Mouse (Mus musculus) CH12.LX (cell line): ENCODE data around the gene Xylt1. TPM values are rescaled to one million over a fixed set of nuclear protein-coding genes. Genes with fewer than 3 reads are reported as not detected.

Source experiments
- DNase-seq: peaks from one replicate; pipeline ENCODE4 v3.0.0-alpha.2; 2013; ENCODE audit errors: extremely low read depth
- H3K27ac ChIP-seq: 2 replicates; pipeline ENCODE4 v1.5.1; 2012; ENCODE audit warnings: low read depth, mild to moderate bottlenecking, control low read depth, moderate library complexity; ENCODE audit not compliant: insufficient read depth
- H3K27me3 ChIP-seq: replicated peaks from 2 replicates; pipeline ENCODE3; 2012; ENCODE audit warnings: inconsistent platforms
- H3K36me3 ChIP-seq, 2 experiments: replicated peaks in 1 of 2; 2 replicates each; pipeline versions ENCODE3 to v1.6.1; 2012; ENCODE audit warnings: inconsistent platforms in 1 of 2, low read length in 1 of 2, mild to moderate bottlenecking in 1 of 2, mixed read lengths in 1 of 2, moderate library complexity in 1 of 2; ENCODE audit not compliant: control insufficient read depth in 1 of 2, insufficient read depth in 1 of 2
- H3K4me1 ChIP-seq, 2 experiments: 2 replicates each; pipeline ENCODE4 v1.6.1; 2012; ENCODE audit warnings: inconsistent platforms in 1 of 2, moderate library complexity in 1 of 2; ENCODE audit not compliant: insufficient read depth in 2 of 2, control insufficient read depth in 1 of 2
- H3K4me2 ChIP-seq: 2 replicates; pipeline ENCODE4 v1.6.1; 2012; ENCODE audit warnings: low read depth, mild to moderate bottlenecking, control low read depth; ENCODE audit not compliant: poor library complexity, insufficient read depth, severe bottlenecking
- H3K4me3 ChIP-seq, 3 experiments: fragments of 150-350 bp in 1 of 3; sonication (generic) in 1 of 3; replicated peaks in 1 of 3; 2 replicates each; pipeline versions ENCODE3 to v1.5.1; 2011 to 2012; ENCODE audit warnings: low read depth in 2 of 3, low read length in 2 of 3, mild to moderate bottlenecking in 2 of 3, moderate library complexity in 2 of 3, control low read depth in 1 of 3, improper control_type of control experiment in 1 of 3, inconsistent platforms in 1 of 3, mixed read lengths in 1 of 3; ENCODE audit not compliant: poor library complexity in 1 of 3
- H3K79me2 ChIP-seq: replicated peaks from 2 replicates; pipeline ENCODE4 v1.6.1; 2012; ENCODE audit warnings: mild to moderate bottlenecking, moderate library complexity; ENCODE audit not compliant: control insufficient read depth, poor library complexity, insufficient read depth, severe bottlenecking; ENCODE audit errors: extremely low read depth
- H3K9ac ChIP-seq: 2 replicates; pipeline ENCODE4 v1.6.1; 2012; ENCODE audit warnings: low read depth, mild to moderate bottlenecking, control low read depth, moderate library complexity; ENCODE audit not compliant: insufficient read depth
- H3K9me3 ChIP-seq: replicated peaks from 2 replicates; pipeline ENCODE3; 2012; ENCODE audit warnings: low read length, inconsistent platforms, mixed read lengths
- BHLHE40 ChIP-seq: IDR thresholded peaks from 2 replicates; pipeline ENCODE4 v1.6.1; 2011; ENCODE audit warnings: mild to moderate bottlenecking, low read depth, low read length, improper control_type of control experiment
- CHD1 ChIP-seq: IDR thresholded peaks from 2 replicates; pipeline ENCODE4 v1.6.1; 2012; ENCODE audit warnings: low read depth, low read length, improper control_type of control experiment, inconsistent platforms
- CTCF ChIP-seq, 2 experiments: IDR thresholded peaks in 1 of 2; conservative IDR thresholded peaks in 1 of 2; 2 replicates each; pipeline ENCODE4 v1.5.1; 2011 to 2012; ENCODE audit warnings: low read depth in 2 of 2, low read length in 2 of 2, improper control_type of control experiment in 1 of 2, inconsistent platforms in 1 of 2, mild to moderate bottlenecking in 1 of 2, moderate library complexity in 1 of 2
- E2F4 ChIP-seq: IDR thresholded peaks from 2 replicates; pipeline ENCODE4 v1.6.1; 2011; ENCODE audit warnings: low read depth, low read length, improper control_type of control experiment; ENCODE audit not compliant: insufficient replicate concordance
- GABPA ChIP-seq: IDR thresholded peaks from 2 replicates; pipeline ENCODE4 v1.6.1; 2012; ENCODE audit warnings: low read depth, low read length, improper control_type of control experiment, inconsistent platforms; ENCODE audit not compliant: insufficient replicate concordance
- MAFK ChIP-seq: IDR thresholded peaks from 2 replicates; pipeline ENCODE4 v1.6.1; 2011; ENCODE audit warnings: low read length, improper control_type of control experiment; ENCODE audit not compliant: insufficient replicate concordance
- MAX ChIP-seq: IDR thresholded peaks from 2 replicates; pipeline ENCODE4 v1.6.1; 2011; ENCODE audit warnings: low read length, improper control_type of control experiment
- MAZ ChIP-seq: IDR thresholded peaks from 2 replicates; pipeline ENCODE4 v1.6.1; 2012; ENCODE audit warnings: low read depth, mild to moderate bottlenecking, inconsistent platforms, low read length, improper control_type of control experiment, moderate library complexity
- MEF2A ChIP-seq: IDR thresholded peaks from 2 replicates; pipeline ENCODE4 v1.6.1; 2014; ENCODE audit warnings: low read depth, mild to moderate bottlenecking, inconsistent platforms, low read length, improper control_type of control experiment, borderline replicate concordance
- MYC ChIP-seq: IDR thresholded peaks from 2 replicates; pipeline ENCODE4 v1.6.1; 2011; ENCODE audit warnings: low read depth, mild to moderate bottlenecking, improper control_type of control experiment, low read length
- NRF1 ChIP-seq: IDR thresholded peaks from 2 replicates; pipeline ENCODE4 v1.6.1; 2014; ENCODE audit warnings: low read depth, mild to moderate bottlenecking, inconsistent platforms, low read length, improper control_type of control experiment, moderate library complexity
- PAX5 ChIP-seq: IDR thresholded peaks from 2 replicates; pipeline ENCODE4 v1.6.1; 2012; ENCODE audit warnings: low read length, inconsistent platforms, mixed read lengths
- POLR2A ChIP-seq: IDR thresholded peaks from 2 replicates; pipeline ENCODE4 v1.6.1; 2011; ENCODE audit warnings: low read depth, mild to moderate bottlenecking, improper control_type of control experiment, low read length
- POLR2AphosphoS2 ChIP-seq: IDR thresholded peaks from 2 replicates; pipeline ENCODE4 v1.6.1; 2011; ENCODE audit warnings: low read depth, low read length, improper control_type of control experiment
- RAD21 ChIP-seq: IDR thresholded peaks from 2 replicates; pipeline ENCODE4 v1.6.1; 2011; ENCODE audit warnings: low read depth, mild to moderate bottlenecking, low read length, improper control_type of control experiment, moderate library complexity
- SMC3 ChIP-seq: IDR thresholded peaks from 2 replicates; pipeline ENCODE4 v1.6.1; 2011; ENCODE audit warnings: low read depth, low read length, improper control_type of control experiment
- TBP ChIP-seq: conservative IDR thresholded peaks from 2 replicates; pipeline ENCODE4 v1.6.1; 2011; ENCODE audit warnings: low read depth, low read length, improper control_type of control experiment
- TCF12 ChIP-seq: IDR thresholded peaks from 2 replicates; pipeline ENCODE4 v1.6.1; 2014; ENCODE audit warnings: low read depth, mild to moderate bottlenecking, inconsistent platforms, low read length, improper control_type of control experiment
- UBTF ChIP-seq: IDR thresholded peaks from 2 replicates; pipeline ENCODE4 v1.6.1; 2012; ENCODE audit warnings: low read depth, mild to moderate bottlenecking, inconsistent platforms, low read length, improper control_type of control experiment, moderate library complexity
- ZC3H11A ChIP-seq: IDR thresholded peaks from 2 replicates; pipeline ENCODE4 v1.6.1; 2012; ENCODE audit warnings: low read depth, mild to moderate bottlenecking, inconsistent platforms, low read length, improper control_type of control experiment
- ZNF384 ChIP-seq: IDR thresholded peaks from 2 replicates; pipeline ENCODE4 v1.6.1; 2012; ENCODE audit warnings: low read depth, low read length, improper control_type of control experiment, inconsistent platforms
- dilution Hi-C: fragments of 300-500 bp; cut with MboI; formaldehyde crosslinking; loops from 2 replicates; pipeline ENCODE4 v1.14.3; 2020; ENCODE audit warnings: low sequenced_read_pairs; ENCODE audit not compliant: extremely low pct_unique_long_range_greater_than_20kb, extremely low pct_ligation_motif_present
- in situ Hi-C: fragments of 300-500 bp; cut with MboI; formaldehyde crosslinking; loops from 3 replicates; pipeline ENCODE4 v1.14.3; 2019; ENCODE audit warnings: low sequenced_read_pairs, low pct_ligation_motif_present, low pct_unique_long_range_greater_than_20kb, mixed read lengths
- polyA plus RNA-seq: library from polyadenylated mRNA; unstranded; fragments of >175 nt; gene quantifications from 2 replicates; pipeline ENCODE4 v1.2.1, GENCODE M21; 2012; ENCODE audit warnings: low read depth; ENCODE audit not compliant: insufficient read length
- total RNA-seq, 2 experiments: library from RNA; depleted of rRNA; stranded (reverse); fragments of 300-350 nt in 1 of 2; fragments of >200 nt in 1 of 2; gene quantifications; 2 replicates each; pipeline ENCODE4 v1.2.3; 2012 to 2014

Xylt1 gene
- total and polyA plus RNA-seq, 3 experiments: 0.38 to 0.84 (median 0.38) TPM

DNA sequence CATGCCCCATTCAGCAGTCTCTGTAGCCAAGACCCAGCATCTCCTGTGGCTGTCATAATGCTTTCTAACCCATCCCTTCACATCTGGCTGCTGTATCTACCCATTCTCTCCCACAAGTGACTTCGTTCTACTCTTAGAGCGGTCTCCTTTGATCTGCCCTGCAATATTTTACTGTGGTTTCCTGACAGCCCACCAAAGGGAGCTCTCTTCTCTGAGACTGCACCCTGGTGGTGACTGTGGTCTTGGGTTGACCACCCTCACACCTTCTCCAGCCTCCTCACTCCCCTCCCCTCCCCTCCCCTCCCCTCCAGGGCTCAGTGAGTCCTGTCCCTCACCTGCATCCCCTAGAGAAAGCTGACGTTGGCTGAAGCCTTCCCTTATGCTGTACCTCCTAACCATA is 178.3 kb downstream of the Xylt1 start:
- Histone ChIP-seq H3K27ac (no peak overlapping the region), H3K36me3 (no peaks in the 10 kb centered on the region), H3K9me3 (no peaks in the 10 kb centered on the region), H3K27me3 (no peaks in the 10 kb centered on the region), H3K9ac (no peak overlapping the region), H3K79me2 (no peaks in the 10 kb centered on the region), H3K4me2 (no peak overlapping the region), H3K4me1 (peaks cover 4 to 13% of the 10 kb centered on the region in 2 experiments; a peak in 3 of 4 replicates), H3K4me3 (no peak overlapping the region)
- DNase-seq: peak; percentile 24
- TF ChIP-seq MEF2A (no peak), POLR2A (no peak), BHLHE40 (no peak), RAD21 (peak; percentile 17), ZNF384 (no peak), MAFK (no peak), CTCF (conservative IDR thresholded peaks at IDR 0.05 in 1 of 2, IDR thresholded peaks at IDR 0.05 in 1 of 2; ENCODE audit: low read depth in 2 of 2, low read length in 2 of 2) (peak in 1 of 2 experiments; percentile 35; a peak in 2 of 4 replicates), TBP (no peak), POLR2AphosphoS2 (no peak), SMC3 (peak; percentile 10; the same call in 1 of the 2 replicates)
- dilution Hi-C loops: no loop called here
- in situ Hi-C loops: loop anchor here (10.0 kb wide), 1 partner anchor 174 kb away; the partner anchor contains the start of gene Xylt1

DNA sequence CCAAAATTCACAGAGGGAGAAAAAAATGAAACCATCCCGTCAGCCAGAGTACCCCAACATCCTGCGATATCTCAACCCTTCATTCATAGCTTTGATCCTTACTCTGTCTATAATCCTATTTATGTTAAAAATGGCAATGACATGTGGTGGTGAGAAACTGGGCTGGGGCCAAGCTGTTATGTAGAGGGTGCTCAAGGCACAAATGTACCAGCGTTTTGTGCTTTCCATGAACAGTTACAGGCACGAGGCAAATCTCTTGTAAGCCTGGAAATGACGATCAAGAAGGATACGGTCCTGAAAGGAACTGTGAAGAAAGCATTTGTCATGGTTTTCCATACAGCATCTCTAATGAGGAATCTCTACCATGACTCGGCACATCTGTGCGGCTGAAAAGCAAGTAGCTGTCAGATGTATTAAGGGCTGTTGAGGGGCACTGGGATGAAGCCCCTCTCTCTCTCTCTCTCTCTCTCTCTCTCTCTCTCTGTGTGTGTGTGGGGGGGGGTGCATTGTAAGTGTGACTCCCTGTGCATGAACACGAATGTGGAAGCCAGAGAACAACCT is 183.2 kb downstream of the Xylt1 start:
- H3K9me3 ChIP-seq: no peaks in the 10 kb centered on the region
- H3K27me3 ChIP-seq: no peaks in the 10 kb centered on the region
- H3K36me3 ChIP-seq: no peaks in the 10 kb centered on the region
- in situ Hi-C loops (loop anchor here (10.0 kb wide), 1 partner anchor 321 kb away; no protein-coding TSS in a partner anchor), dilution Hi-C loops (no loop called here)
- no peak for TF ChIP-seq TCF12
- no peak for TF ChIP-seq PAX5
- no peak for TF ChIP-seq GABPA
- no peak for TF ChIP-seq UBTF
- TF ChIP-seq ZC3H11A: no peak
- no peak for TF ChIP-seq MAZ
- TF ChIP-seq TBP: no peak
- TF ChIP-seq POLR2AphosphoS2: no peak
- TF ChIP-seq ZNF384: no peak
- no peak for TF ChIP-seq MYC
- TF ChIP-seq NRF1: no peak
- no peak for TF ChIP-seq E2F4
- no peak for TF ChIP-seq RAD21
- no peak for TF ChIP-seq MAX
- no peak for TF ChIP-seq CHD1
- peaks cover 15 to 36% of the 10 kb centered on the region in 2 experiments for H3K4me1 ChIP-seq
- DNase-seq: no peak
- H3K4me3 ChIP-seq: no peak overlapping the region
- H3K4me2 ChIP-seq: no peak overlapping the region
- no peaks in the 10 kb centered on the region for H3K79me2 ChIP-seq
- H3K9ac ChIP-seq: no peak overlapping the region
- H3K27ac ChIP-seq: no peak overlapping the region
